Mouse (Mus musculus) cortical plate, adult 2 months (tissue): ENCODE data around the gene Xrcc4.

Experiments
- CTCF ChIP-seq: fragments of 200-500 bp; IDR thresholded peaks from 2 replicates; pipeline ENCODE4 v1.5.1; 2011; ENCODE audit warnings: mild to moderate bottlenecking, control low read depth, low read length; ENCODE audit not compliant: insufficient read depth; ENCODE audit errors: extremely low read depth
- POLR2A ChIP-seq: fragments of 200-500 bp; IDR thresholded peaks from 2 replicates; pipeline ENCODE4 v1.6.1; 2011; ENCODE audit warnings: mild to moderate bottlenecking, low read length, control low read depth; ENCODE audit not compliant: insufficient read depth; ENCODE audit errors: extremely low read depth

DNA sequence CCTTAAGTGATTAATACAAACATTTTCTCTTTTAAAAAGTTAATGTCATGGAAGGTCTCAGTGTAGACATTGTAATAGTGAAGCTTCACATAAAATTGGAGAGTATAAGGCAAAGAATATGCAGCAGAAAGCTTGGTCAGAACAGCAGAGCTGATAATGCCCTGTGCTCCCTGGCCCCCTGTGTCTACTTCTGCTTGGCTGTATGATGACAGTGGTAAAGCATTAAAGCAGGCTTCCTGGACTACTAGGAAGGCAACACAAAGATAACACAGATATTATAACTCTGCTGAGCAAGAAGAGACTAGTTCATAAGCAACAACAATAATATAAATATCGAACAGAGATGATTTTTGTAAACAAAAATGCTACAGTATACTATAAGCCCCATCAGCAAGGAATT is 199.2 kb downstream of the Xrcc4 start:
- TF ChIP-seq POLR2A (no peak), CTCF (no peak)
